Mouse (Mus musculus): ENCODE data around the gene Pgls. TPM values are rescaled to one million over a fixed set of nuclear protein-coding genes. Genes with fewer than 3 reads are reported as not detected.

Gene Pgls
- polyA plus RNA-seq, 1 experiment from 2014 or later = 201 TPM

GRCm38 (mm10) chr8:71594324-71594722 lies 2.3 kb downstream of the Pgls start:
- H3K4me3 ChIP-seq (ENCODE audit: control insufficient read depth in 1 of 2, insufficient read depth in 1 of 2, low read depth in 1 of 2, low read length in 2 of 2) = no peak overlapping the region
- peaks cover 8 to 17% of the 10 kb centered on the region in 2 experiments for H3K4me1 ChIP-seq (ENCODE audit: control insufficient read depth in 2 of 2, insufficient read depth in 2 of 2, low read length in 2 of 2)
- peaks cover 11% of the 10 kb centered on the region; the same call in 1 of the 2 replicates for H3K36me3 ChIP-seq (ENCODE audit: control insufficient read depth, insufficient read depth, low read length)
- WGBS = 91% methylated on average over 4 of the region's 4 CpGs
- H3K27ac ChIP-seq (replicated peaks in 1 of 2; ENCODE audit: control insufficient read depth in 1 of 2, insufficient read depth in 1 of 2, low read depth in 2 of 2, low read length in 2 of 2) = no peak overlapping the region
- H3K9ac ChIP-seq (ENCODE audit: low read length) = no peak overlapping the region
- no peak for ATAC-seq (ENCODE audit: insufficient number of reproducible peaks, insufficient read depth, low FRiP score, low read depth)
- no peaks in the 10 kb centered on the region for H3K27me3 ChIP-seq (ENCODE audit: control insufficient read depth, insufficient read depth, low read length)
- H3K4me2 ChIP-seq (ENCODE audit: low read length) = no peak overlapping the region
- H3K9me3 ChIP-seq (ENCODE audit: control insufficient read depth, low read length) = no peaks in the 10 kb centered on the region

GRCm38 (mm10) chr8:71595862-71596261 lies 3.9 kb downstream of the Pgls start:
- Histone ChIP-seq H3K9me3 (ENCODE audit: control insufficient read depth, low read length) (no peaks in the 10 kb centered on the region), H3K36me3 (ENCODE audit: control insufficient read depth, insufficient read depth, low read length) (peaks cover 11% of the 10 kb centered on the region; the same call in 1 of the 2 replicates), H3K4me1 (ENCODE audit: control insufficient read depth in 2 of 2, insufficient read depth in 2 of 2, low read length in 2 of 2) (peaks cover 8 to 16% of the 10 kb centered on the region in 2 experiments), H3K4me3 (ENCODE audit: control insufficient read depth in 1 of 2, insufficient read depth in 1 of 2, low read depth in 1 of 2, low read length in 2 of 2) (no peak overlapping the region), H3K27ac (replicated peaks in 1 of 2; ENCODE audit: control insufficient read depth in 1 of 2, insufficient read depth in 1 of 2, low read depth in 2 of 2, low read length in 2 of 2) (no peak overlapping the region), H3K9ac (ENCODE audit: low read length) (no peak overlapping the region), H3K4me2 (ENCODE audit: low read length) (no peak overlapping the region), H3K27me3 (ENCODE audit: control insufficient read depth, insufficient read depth, low read length) (peaks cover 7% of the 10 kb centered on the region; the same call in 1 of the 2 replicates)
- WGBS = 10% methylated on average over 27 of the region's 27 CpGs
- ATAC-seq (ENCODE audit: insufficient number of reproducible peaks, insufficient read depth, low FRiP score, low read depth) = no peak

GRCm38 (mm10) chr8:71596384-71596783 lies 4.4 kb downstream of the Pgls start:
- H3K27ac ChIP-seq (replicated peaks in 1 of 2; ENCODE audit: control insufficient read depth in 1 of 2, insufficient read depth in 1 of 2, low read depth in 2 of 2, low read length in 2 of 2) = no peak overlapping the region
- peaks cover 10% of the 10 kb centered on the region for H3K27me3 ChIP-seq (ENCODE audit: control insufficient read depth, insufficient read depth, low read length)
- 53% methylated on average over 6 of the region's 6 CpGs for WGBS
- no peak overlapping the region for H3K4me2 ChIP-seq (ENCODE audit: low read length)
- H3K9me3 ChIP-seq (ENCODE audit: control insufficient read depth, low read length) = no peaks in the 10 kb centered on the region
- peaks cover 11% of the 10 kb centered on the region; the same call in 1 of the 2 replicates for H3K36me3 ChIP-seq (ENCODE audit: control insufficient read depth, insufficient read depth, low read length)
- H3K4me1 ChIP-seq (ENCODE audit: control insufficient read depth in 2 of 2, insufficient read depth in 2 of 2, low read length in 2 of 2) = peaks cover 4 to 11% of the 10 kb centered on the region in 2 experiments; a peak in 3 of 4 replicates
- H3K9ac ChIP-seq (ENCODE audit: low read length) = no peak overlapping the region
- no peak overlapping the region for H3K4me3 ChIP-seq (ENCODE audit: control insufficient read depth in 1 of 2, insufficient read depth in 1 of 2, low read depth in 1 of 2, low read length in 2 of 2)
- no peak for ATAC-seq (ENCODE audit: insufficient number of reproducible peaks, insufficient read depth, low FRiP score, low read depth)

GRCm38 (mm10) chr8:71596798-71597197 lies 4.8 kb downstream of the Pgls start:
- WGBS = 75% methylated on average over 4 of the region's 4 CpGs
- no peak overlapping the region for H3K4me2 ChIP-seq (ENCODE audit: low read length)
- no peak overlapping the region for H3K9ac ChIP-seq (ENCODE audit: low read length)
- no peak for ATAC-seq (ENCODE audit: insufficient number of reproducible peaks, insufficient read depth, low FRiP score, low read depth)
- no peaks in the 10 kb centered on the region for H3K9me3 ChIP-seq (ENCODE audit: control insufficient read depth, low read length)
- peaks cover 14% of the 10 kb centered on the region for H3K27me3 ChIP-seq (ENCODE audit: control insufficient read depth, insufficient read depth, low read length)
- peaks cover 4 to 11% of the 10 kb centered on the region in 2 experiments; a peak in 3 of 4 replicates for H3K4me1 ChIP-seq (ENCODE audit: control insufficient read depth in 2 of 2, insufficient read depth in 2 of 2, low read length in 2 of 2)
- H3K36me3 ChIP-seq (ENCODE audit: control insufficient read depth, insufficient read depth, low read length) = peaks cover 11% of the 10 kb centered on the region; the same call in 1 of the 2 replicates
- no peak overlapping the region for H3K27ac ChIP-seq (replicated peaks in 1 of 2; ENCODE audit: control insufficient read depth in 1 of 2, insufficient read depth in 1 of 2, low read depth in 2 of 2, low read length in 2 of 2)
- H3K4me3 ChIP-seq (ENCODE audit: control insufficient read depth in 1 of 2, insufficient read depth in 1 of 2, low read depth in 1 of 2, low read length in 2 of 2) = no peak overlapping the region

GRCm38 (mm10) chr8:71597451-71597850 lies 5.5 kb downstream of the Pgls start, which contains the start of gene Fam129c:
Fam129c (plus strand) TSS chr8:71597648.
- 80% methylated on average over 3 of the region's 3 CpGs for WGBS
- Histone ChIP-seq H3K4me2 (ENCODE audit: low read length) (no peak within 1 kb of the TSS), H3K4me1 (ENCODE audit: control insufficient read depth in 2 of 2, insufficient read depth in 2 of 2, low read length in 2 of 2) (peaks cover 7 to 15% of the 10 kb centered on the region in 2 experiments; a peak in 3 of 4 replicates), H3K4me3 (ENCODE audit: control insufficient read depth in 1 of 2, insufficient read depth in 1 of 2, low read depth in 1 of 2, low read length in 2 of 2) (no peak within 1 kb of the TSS), H3K27ac (replicated peaks in 1 of 2; ENCODE audit: control insufficient read depth in 1 of 2, insufficient read depth in 1 of 2, low read depth in 2 of 2, low read length in 2 of 2) (no peak within 1 kb of the TSS), H3K9ac (ENCODE audit: low read length) (no peak within 1 kb of the TSS), H3K36me3 (ENCODE audit: control insufficient read depth, insufficient read depth, low read length) (peaks cover 11% of the 10 kb centered on the region; the same call in 1 of the 2 replicates), H3K27me3 (ENCODE audit: control insufficient read depth, insufficient read depth, low read length) (peaks cover 20% of the 10 kb centered on the region), H3K9me3 (ENCODE audit: control insufficient read depth, low read length) (no peaks in the 10 kb centered on the region)
- no peak for ATAC-seq (ENCODE audit: insufficient number of reproducible peaks, insufficient read depth, low FRiP score, low read depth)

- no peak for ATAC-seq (ENCODE audit: insufficient number of reproducible peaks, insufficient read depth, low FRiP score, low read depth)
- Histone ChIP-seq H3K4me2 (ENCODE audit: low read length) (no peak overlapping the region), H3K4me3 (ENCODE audit: control insufficient read depth in 1 of 2, insufficient read depth in 1 of 2, low read depth in 1 of 2, low read length in 2 of 2) (no peak overlapping the region), H3K9ac (ENCODE audit: low read length) (no peak overlapping the region), H3K27me3 (ENCODE audit: control insufficient read depth, insufficient read depth, low read length) (peaks cover 27% of the 10 kb centered on the region), H3K4me1 (ENCODE audit: control insufficient read depth in 2 of 2, insufficient read depth in 2 of 2, low read length in 2 of 2) (peaks cover 9 to 13% of the 10 kb centered on the region in 2 experiments; a peak in 3 of 4 replicates), H3K36me3 (ENCODE audit: control insufficient read depth, insufficient read depth, low read length) (peaks cover 11% of the 10 kb centered on the region; the same call in 1 of the 2 replicates), H3K27ac (replicated peaks in 1 of 2; ENCODE audit: control insufficient read depth in 1 of 2, insufficient read depth in 1 of 2, low read depth in 2 of 2, low read length in 2 of 2) (no peak overlapping the region), H3K9me3 (ENCODE audit: control insufficient read depth, low read length) (no peaks in the 10 kb centered on the region)
Observed at GRCm38 (mm10) chr8:71598375-71598774, 6.4 kb downstream of the Pgls start.

GRCm38 (mm10) chr8:71598841-71599240 lies 6.9 kb downstream of the Pgls start:
- Histone ChIP-seq H3K9me3 (ENCODE audit: control insufficient read depth, low read length) (no peaks in the 10 kb centered on the region), H3K4me2 (ENCODE audit: low read length) (no peak overlapping the region), H3K27me3 (ENCODE audit: control insufficient read depth, insufficient read depth, low read length) (peaks cover 32% of the 10 kb centered on the region), H3K4me1 (ENCODE audit: control insufficient read depth in 2 of 2, insufficient read depth in 2 of 2, low read length in 2 of 2) (peaks cover 9 to 12% of the 10 kb centered on the region in 2 experiments; a peak in 3 of 4 replicates), H3K27ac (replicated peaks in 1 of 2; ENCODE audit: control insufficient read depth in 1 of 2, insufficient read depth in 1 of 2, low read depth in 2 of 2, low read length in 2 of 2) (no peak overlapping the region), H3K36me3 (ENCODE audit: control insufficient read depth, insufficient read depth, low read length) (peaks cover 11% of the 10 kb centered on the region; the same call in 1 of the 2 replicates), H3K9ac (ENCODE audit: low read length) (no peak overlapping the region), H3K4me3 (ENCODE audit: control insufficient read depth in 1 of 2, insufficient read depth in 1 of 2, low read depth in 1 of 2, low read length in 2 of 2) (no peak overlapping the region)
- ATAC-seq (ENCODE audit: insufficient number of reproducible peaks, insufficient read depth, low FRiP score, low read depth) = no peak
- whole genome bisulfite sequencing = 89% methylated on average over 5 of the region's 5 CpGs
